Mouse (Mus musculus): ENCODE data around the gene Hnrnpul2. TPM values are rescaled to one million over a fixed set of nuclear protein-coding genes. Genes with fewer than 3 reads are reported as not detected.

Gene Hnrnpul2
- total and polyA plus RNA-seq, 3 experiments: 17.8 to 81.6 (median 44.3) TPM

DNA sequence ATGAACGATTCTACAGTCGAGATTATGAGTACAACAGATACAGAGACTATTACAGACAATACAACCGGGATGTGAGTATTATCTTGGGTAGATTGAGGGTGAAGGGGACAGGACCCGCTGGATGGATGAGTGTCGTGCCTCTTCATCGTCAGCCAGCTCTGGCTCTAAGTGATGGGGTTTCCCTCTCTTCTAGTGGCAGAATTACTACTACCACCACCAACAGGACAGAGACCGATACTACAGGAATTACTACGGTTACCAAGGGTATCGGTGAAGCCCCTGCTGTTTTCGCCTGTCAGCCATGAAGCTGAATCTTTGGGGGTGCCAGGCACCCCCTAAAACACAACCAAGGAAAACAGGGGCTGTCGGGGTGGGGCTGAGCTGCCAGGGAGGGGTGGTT, 11.5 kb downstream of the Hnrnpul2 start:
- H3K27me3 ChIP-seq (replicated peaks): no peaks in the 10 kb centered on the region
- H3K79me2 ChIP-seq (replicated peaks; ENCODE audit: control insufficient read depth, extremely low read depth, insufficient read depth, poor library complexity, severe bottlenecking): peaks cover 12% of the 10 kb centered on the region
- H3K36me3 ChIP-seq (replicated peaks in 1 of 2; ENCODE audit: control insufficient read depth in 1 of 2, insufficient read depth in 1 of 2, low read length in 1 of 2): peaks cover 76 to 96% of the 10 kb centered on the region in 2 experiments
- H3K4me2 ChIP-seq (ENCODE audit: insufficient read depth, low read depth, poor library complexity, severe bottlenecking): no peak overlapping the region
- H3K9me3 ChIP-seq (replicated peaks; ENCODE audit: low read length): no peaks in the 10 kb centered on the region
- no peak overlapping the region for H3K27ac ChIP-seq (ENCODE audit: insufficient read depth, low read depth)
- DNase-seq (ENCODE audit: extremely low read depth): no peak
- H3K9ac ChIP-seq (ENCODE audit: insufficient read depth, low read depth): no peak overlapping the region
- peaks cover 0 to 7% of the 10 kb centered on the region in 2 experiments; a peak in 2 of 4 replicates for H3K4me1 ChIP-seq (ENCODE audit: control insufficient read depth in 1 of 2, insufficient read depth in 2 of 2)
- dilution Hi-C loops (cut with MboI; ENCODE audit: extremely low pct_ligation_motif_present, extremely low pct_unique_long_range_greater_than_20kb, low sequenced_read_pairs) (no loop called here), in situ Hi-C loops (cut with MboI; ENCODE audit: low pct_ligation_motif_present, low pct_unique_long_range_greater_than_20kb, low sequenced_read_pairs) (loop anchor here (25.0 kb wide), 1 partner anchor 1031 kb away; no protein-coding TSS in a partner anchor)
- no peak overlapping the region for H3K4me3 ChIP-seq (replicated peaks in 1 of 3; ENCODE audit: low read depth in 2 of 3, low read length in 2 of 3, poor library complexity in 1 of 3)
- TF ChIP-seq TBP (conservative IDR thresholded peaks at IDR 0.05; ENCODE audit: low read depth, low read length) (no peak), NELFE (IDR thresholded peaks at IDR 0.05; ENCODE audit: low read depth, low read length) (no peak), UBTF (IDR thresholded peaks at IDR 0.05; ENCODE audit: low read depth, low read length) (no peak)

DNA sequence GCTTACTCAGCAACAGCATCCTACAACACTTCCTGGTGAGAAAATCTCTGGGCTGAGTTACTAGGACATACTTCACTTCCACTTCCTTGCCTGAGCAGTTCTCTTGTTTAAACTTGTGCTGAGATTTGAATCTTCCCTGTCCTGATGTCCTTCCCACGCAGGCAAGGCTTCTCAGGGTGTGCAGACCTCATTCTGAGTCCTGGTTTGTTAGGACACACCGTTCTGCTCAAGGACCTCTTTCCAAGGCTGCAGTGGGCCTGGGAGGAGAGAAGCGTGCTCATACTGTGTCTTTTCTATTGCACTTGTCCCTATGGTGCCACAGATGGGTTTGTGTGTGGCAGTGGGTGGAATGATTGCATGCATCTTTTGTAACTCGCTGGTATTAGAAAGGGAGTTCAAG, 13.2 kb downstream of the Hnrnpul2 start:
- in situ Hi-C loops (cut with MboI; ENCODE audit: low pct_ligation_motif_present, low pct_unique_long_range_greater_than_20kb, low sequenced_read_pairs): loop anchor here (25.0 kb wide), 1 partner anchor 1029 kb away; no protein-coding TSS in a partner anchor
- no peak overlapping the region for H3K27ac ChIP-seq (ENCODE audit: insufficient read depth, low read depth)
- no peak for DNase-seq (ENCODE audit: extremely low read depth)
- H3K9ac ChIP-seq (ENCODE audit: insufficient read depth, low read depth): no peak overlapping the region
- no peaks in the 10 kb centered on the region for H3K9me3 ChIP-seq (replicated peaks; ENCODE audit: low read length)
- no peak overlapping the region for H3K4me3 ChIP-seq (replicated peaks in 1 of 3; ENCODE audit: low read depth in 2 of 3, low read length in 2 of 3, poor library complexity in 1 of 3)
- H3K27me3 ChIP-seq (replicated peaks): no peaks in the 10 kb centered on the region
- peaks cover 2 to 14% of the 10 kb centered on the region in 2 experiments; a peak in 2 of 4 replicates for H3K4me1 ChIP-seq (ENCODE audit: control insufficient read depth in 1 of 2, insufficient read depth in 2 of 2)
- TF ChIP-seq ZMIZ1 (IDR thresholded peaks at IDR 0.05; ENCODE audit: low read depth, low read length) (no peak), TCF12 (IDR thresholded peaks at IDR 0.05; ENCODE audit: low read depth, low read length) (no peak), RCOR1 (conservative IDR thresholded peaks at IDR 0.05; ENCODE audit: low read depth, low read length) (no peak), MXI1 (IDR thresholded peaks at IDR 0.05; ENCODE audit: low read depth, low read length) (no peak), HCFC1 (IDR thresholded peaks at IDR 0.05; ENCODE audit: low read depth, low read length) (no peak), ZKSCAN1 (IDR thresholded peaks at IDR 0.05; ENCODE audit: borderline replicate concordance, low read depth, low read length) (no peak), CHD1 (IDR thresholded peaks at IDR 0.05; ENCODE audit: low read depth, low read length) (no peak), SIN3A (IDR thresholded peaks at IDR 0.05; ENCODE audit: low read length) (no peak), ZC3H11A (IDR thresholded peaks at IDR 0.05; ENCODE audit: low read depth, low read length) (no peak), CTCF (conservative IDR thresholded peaks at IDR 0.05 in 1 of 2, IDR thresholded peaks at IDR 0.05 in 1 of 2; ENCODE audit: low read depth in 2 of 2, low read length in 2 of 2) (no peak), TBP (conservative IDR thresholded peaks at IDR 0.05; ENCODE audit: low read depth, low read length) (no peak), MYC (IDR thresholded peaks at IDR 0.05; ENCODE audit: low read depth, low read length) (no peak), JUND (conservative IDR thresholded peaks at IDR 0.05; ENCODE audit: low read depth, low read length) (no peak), GABPA (IDR thresholded peaks at IDR 0.05; ENCODE audit: insufficient replicate concordance, low read depth, low read length) (no peak), ZNF384 (IDR thresholded peaks at IDR 0.05; ENCODE audit: low read depth, low read length) (no peak)
- no peak overlapping the region for H3K4me2 ChIP-seq (ENCODE audit: insufficient read depth, low read depth, poor library complexity, severe bottlenecking)
- dilution Hi-C loops (cut with MboI; ENCODE audit: extremely low pct_ligation_motif_present, extremely low pct_unique_long_range_greater_than_20kb, low sequenced_read_pairs): no loop called here
- peaks cover 8% of the 10 kb centered on the region for H3K79me2 ChIP-seq (replicated peaks; ENCODE audit: control insufficient read depth, extremely low read depth, insufficient read depth, poor library complexity, severe bottlenecking)
- peaks cover 61 to 80% of the 10 kb centered on the region in 2 experiments for H3K36me3 ChIP-seq (replicated peaks in 1 of 2; ENCODE audit: control insufficient read depth in 1 of 2, insufficient read depth in 1 of 2, low read length in 1 of 2)

Measured in CH12.LX (cell line).